Mouse (Mus musculus) cerebellum, adult 11-12 months (tissue): ENCODE data around the gene Cacna1c.
"Not testable (repeated sequence)": the region's sequence is repeated elsewhere in the genome, so short reads cannot be mapped to it uniquely, and the experiment has no call there.

Source experiments
- DNase-seq: peaks from one replicate; pipeline ENCODE4 v3.0.0; 2022

Gene Cacna1c

DNA sequence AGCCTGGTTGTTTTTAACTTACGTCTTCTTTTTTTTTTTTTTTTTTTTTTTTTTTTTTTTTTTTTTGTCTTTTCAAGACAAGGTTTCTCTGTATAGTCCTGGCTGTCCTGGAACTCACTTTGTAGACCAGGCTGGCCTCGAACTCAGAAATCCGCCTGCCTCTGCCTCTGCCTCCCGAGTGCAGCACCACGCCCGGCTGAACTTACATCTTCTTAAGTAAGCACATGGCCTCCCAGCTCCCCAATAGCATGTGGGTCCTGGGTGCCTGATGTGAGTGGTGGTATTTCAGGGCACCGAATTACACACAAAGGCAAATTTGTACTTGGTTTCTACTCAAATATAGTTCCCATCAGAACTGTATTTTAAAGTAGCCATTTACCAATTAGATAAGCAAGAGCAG is 9.8 kb upstream of the Cacna1c start:
- not testable (repeated sequence) for DNase-seq

DNA sequence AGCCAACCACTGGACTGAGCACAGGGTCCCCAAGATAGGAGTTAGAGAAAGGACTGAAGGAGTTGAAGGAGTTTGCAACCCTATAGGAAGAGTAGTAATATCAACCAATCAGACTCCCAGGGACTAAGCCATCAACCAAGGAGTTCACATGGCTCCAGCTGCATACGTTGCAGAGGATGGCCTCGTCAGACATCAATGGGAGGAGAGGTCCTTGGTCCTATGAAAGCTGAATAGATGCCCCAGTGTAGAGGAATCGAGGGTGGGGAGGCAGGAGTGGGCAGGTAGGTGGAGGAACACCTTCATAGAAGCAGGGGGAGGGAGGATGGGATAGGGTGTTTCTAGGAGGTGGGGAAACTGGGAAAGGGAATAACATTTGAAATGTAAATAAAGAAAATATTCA is 8.7 kb upstream of the Cacna1c start:
- no peak for DNase-seq

DNA sequence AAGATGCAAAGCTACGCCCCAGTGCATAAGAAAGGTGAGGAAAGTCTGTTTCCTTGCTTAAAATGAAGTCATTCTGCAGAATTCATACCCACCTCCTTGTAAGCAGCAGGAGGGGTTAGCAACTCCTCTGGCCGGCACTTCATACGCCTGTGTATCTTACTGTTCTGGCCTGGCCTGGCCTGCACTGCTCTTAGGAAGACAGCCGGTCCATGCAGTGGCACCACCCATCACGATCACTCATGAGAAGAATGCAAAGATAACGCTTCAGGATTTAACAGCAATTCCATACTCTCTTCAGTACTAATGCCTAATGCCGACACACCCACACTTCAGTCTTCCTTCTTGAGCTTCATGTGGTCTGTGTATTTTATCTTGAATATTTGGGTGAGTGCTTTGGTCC is 8.1 kb upstream of the Cacna1c start:
- DNase-seq, result no peak

DNA sequence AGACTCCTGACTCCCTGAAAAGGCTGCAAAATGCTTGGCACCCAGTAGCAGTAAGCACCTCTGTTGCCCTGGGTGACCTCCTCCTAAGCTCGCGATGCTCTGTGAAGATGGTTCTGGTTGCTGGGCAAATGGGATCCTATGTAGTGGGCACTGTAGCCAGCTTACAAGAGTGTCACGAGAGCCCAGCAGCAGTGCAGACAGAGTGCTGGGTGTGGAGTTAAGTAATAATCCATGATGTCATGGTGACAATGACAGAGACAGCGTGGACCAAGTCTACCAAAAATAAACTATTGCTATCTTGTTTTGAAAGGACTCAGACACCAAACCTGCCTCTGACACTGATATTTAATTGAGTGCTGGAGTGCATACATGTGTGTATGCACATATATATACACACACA is 5.4 kb upstream of the Cacna1c start:
- DNase-seq, result no peak

DNA sequence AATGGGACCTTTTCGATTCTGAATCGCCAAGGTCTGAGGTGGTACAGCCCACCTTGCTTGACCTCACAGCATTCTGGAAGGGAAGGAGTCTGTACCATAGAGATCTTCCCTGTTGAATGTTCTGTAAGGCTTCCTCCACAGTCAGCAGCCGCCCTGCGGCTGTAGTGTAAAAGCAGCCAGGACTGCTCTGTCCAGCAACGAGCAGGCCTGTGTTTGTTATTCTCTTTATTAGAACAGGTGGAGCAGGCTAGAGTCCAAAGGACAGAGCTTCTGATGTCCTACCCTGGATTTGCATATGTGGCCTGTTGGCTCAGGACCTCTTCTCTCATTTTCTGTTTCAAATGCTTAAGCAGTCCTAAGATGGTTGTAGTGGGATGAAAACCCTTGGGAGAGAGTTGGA is 4.1 kb upstream of the Cacna1c start:
- no peak for DNase-seq

DNA sequence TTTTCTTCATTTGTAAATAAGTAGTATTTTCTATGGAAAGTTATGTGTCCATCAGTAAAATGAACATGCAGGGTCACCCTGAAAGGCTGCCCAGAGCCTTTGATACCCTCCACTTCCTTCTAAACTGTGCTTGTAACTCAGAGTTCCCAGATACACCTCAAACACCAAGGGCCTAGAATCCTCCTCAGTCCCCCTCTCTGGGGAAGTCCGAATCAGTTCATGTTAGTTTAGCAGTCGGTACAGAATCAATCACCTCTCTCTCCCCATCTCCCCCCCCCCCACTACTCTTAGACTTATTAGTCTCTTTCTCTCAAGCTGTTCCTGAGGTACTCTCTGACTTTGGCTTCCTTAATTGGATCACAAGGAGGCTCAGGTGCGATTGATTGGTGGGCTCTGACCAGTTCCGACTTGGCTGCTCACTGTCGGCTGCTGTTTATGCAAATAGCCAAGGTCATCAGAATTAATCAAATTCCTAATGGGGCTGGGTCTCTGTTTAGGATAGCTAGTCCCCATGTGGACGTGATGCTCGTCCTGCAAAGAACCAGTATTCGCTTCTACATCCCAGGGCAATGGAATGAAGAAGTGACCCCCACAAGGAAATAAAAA is 3.2 kb upstream of the Cacna1c start:
- DNase-seq, result no peak

DNA sequence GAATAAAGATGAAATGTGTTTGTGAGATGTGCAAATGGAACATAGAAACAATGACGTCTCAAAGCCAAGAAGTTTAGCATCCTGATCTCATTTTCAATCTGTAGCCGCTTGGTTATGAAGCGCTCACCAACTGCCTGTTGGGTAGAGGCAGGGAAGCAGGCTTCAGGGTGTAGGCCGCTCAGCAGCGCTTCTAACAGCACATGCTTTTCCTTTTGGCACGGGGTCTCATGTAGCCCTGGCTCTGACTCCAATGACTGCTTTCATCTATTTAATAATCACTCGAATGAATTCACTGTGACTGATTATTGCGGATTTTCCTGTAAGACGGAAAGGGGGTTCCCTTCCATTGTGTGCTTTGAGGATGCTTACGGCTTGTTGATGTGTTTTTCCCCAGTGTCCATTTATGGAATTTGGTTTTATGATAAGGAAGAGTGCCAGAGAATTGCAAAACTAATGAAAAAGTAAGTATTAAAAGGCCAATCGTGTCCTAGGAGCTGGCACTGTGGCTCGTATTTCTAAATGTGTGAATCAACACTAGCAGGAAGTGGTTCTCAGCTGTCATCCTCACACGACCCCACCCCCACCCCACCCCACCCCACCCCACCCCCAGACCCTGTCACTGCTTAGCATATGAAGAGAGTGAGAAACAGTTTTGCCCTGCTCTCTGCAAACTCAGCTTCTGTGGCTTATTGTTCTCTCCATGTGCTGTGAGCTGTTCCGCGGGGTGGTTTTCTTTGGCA is 2.5 kb upstream of the Cacna1c start:
- DNase-seq, result no peak

DNA sequence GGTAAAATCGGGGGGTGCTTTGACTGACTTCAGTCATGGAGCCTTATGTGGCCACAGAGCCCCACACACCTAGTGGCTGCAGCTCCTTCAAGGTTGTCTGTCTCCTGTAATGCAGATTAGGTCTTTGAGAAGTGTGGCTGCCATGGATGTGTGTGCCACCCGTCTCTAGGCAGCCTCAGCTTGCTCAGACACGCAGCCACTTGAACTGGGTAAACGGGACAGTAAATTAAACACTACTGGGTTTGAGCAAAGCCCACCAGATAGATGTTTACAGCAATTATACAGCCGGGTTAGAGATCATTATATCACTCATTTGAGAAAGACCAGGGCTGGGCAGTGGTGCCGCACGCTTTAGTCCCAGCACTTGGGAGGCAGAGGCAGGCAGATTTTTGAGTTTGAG is 1.6 kb downstream of the Cacna1c start:
- DNase-seq, result no peak

DNA sequence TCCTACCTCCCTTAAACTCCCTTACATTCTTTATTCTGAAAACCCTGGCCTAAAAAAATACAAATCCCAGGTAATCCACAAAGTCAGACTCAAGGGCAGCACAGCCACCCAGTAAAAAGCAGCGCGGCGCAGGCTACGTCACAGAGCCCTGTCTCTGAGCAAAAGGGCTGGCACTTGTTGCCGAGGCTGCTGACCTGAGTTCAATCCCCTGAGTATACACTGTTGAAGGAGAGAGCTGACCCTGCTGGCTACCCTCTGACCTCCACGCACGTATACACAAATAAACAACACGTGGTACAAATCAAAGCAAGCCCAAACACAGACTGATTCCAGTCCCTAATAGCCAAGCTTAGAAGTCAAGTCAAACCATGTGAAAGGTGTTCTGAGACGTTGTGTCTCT is 2.1 kb downstream of the Cacna1c start:
- no peak for DNase-seq

DNA sequence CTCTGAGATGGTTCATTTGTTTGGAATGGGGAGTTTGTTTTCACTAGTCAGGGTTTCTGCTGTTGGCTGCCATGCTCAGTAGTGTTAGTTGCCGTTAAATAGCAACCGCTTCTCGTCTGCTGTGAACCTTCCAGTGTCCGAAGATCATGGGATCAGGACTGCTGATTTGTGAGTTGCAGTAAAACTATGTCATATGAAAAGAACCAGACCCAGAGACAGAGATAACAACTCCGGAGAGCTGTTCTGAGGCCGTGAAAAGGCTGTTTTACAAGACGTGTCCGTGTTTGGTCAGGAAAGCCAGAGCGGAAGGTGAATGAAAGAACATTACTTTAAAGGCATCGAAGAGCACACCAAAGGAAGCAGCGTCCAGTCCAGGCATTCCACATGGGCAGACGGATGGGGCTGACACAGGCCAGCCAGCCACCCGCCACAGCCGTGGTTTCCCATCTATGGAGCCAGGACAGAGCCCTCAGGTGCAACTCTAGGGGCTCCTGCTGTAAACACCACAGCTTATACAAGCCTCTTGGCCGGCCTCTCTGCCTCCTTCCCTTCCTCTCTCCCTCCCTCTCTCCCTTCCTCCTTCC is 2.6 kb downstream of the Cacna1c start:
- no peak for DNase-seq

DNA sequence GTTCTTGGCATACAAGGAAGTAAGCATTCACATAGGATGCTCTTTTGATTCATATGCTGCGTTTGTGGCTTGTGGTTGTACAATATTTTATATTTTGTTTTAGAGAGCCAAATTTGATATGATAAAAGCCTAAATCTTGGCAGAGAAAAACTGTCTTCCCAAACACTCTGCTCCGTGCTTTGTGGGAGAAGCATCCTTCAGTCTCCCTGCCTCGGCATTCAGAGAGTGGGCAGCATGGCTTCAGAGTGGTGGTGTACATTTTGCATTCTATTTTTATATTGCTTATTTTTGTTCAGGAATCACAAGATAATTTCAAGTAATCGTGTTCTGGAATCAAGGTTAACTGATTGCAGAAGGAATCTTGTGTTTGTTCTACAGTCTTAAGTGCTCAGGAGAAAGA is 4.7 kb downstream of the Cacna1c start:
- no peak for DNase-seq

DNA sequence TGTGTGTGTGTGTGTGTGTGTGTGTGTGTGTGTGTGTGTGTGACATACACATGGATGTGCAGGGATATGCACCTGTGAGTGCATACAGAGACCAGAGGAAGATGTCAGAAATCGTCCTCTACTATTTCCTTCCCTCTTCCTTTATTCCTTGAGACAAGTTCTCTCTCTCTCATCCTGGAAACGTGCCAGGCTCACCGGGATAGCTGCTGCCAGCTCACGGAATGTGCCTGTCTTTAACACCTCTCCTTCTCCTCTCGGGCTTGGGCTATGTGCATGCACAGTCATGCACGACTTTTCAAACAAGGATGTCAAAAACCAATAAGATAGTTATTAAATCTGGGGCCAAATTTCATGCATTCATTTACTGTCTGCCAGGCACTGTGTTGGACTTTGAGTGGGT is 8.6 kb downstream of the Cacna1c start:
- no peak for DNase-seq

DNA sequence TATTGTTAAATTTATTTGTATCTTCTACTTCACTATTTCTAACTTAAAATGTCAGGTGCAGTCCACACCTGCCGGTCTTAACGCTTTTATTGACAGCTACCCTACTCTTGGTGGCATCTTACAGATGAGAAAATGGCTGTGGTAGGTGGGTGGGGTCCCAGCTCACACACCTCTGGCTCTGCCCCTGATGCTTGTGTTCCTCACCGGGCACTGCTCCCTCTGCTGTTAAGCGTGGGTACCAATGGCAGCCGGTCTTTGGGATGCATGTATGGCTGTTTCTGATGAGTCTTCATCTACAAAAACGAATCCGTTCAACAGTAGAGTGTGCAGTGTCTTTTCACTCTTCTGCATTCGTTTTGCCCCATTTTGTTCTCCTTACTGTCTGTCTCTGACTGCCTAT is 9.6 kb downstream of the Cacna1c start:
- no peak for DNase-seq

DNA sequence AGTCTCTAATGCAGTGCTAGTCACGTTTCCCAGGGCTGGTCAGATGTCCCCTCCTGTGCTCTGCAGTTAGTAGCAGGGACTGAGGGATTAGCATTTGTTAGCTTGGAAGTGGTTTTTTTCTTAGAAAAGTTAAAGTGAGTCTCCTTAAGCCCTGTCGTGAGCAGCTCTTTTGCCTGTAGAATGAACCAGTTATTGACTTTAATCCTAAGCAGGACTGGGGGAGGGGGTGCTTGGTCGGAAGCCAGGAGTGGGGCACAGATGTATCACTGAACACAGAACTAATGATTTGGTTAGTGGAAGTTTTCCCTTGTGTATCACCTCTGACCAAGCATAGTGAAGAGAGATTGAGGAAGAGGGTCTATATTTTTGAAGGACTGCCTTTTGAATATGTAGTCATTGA is 12.4 kb downstream of the Cacna1c start:
- DNase-seq, result no peak

DNA sequence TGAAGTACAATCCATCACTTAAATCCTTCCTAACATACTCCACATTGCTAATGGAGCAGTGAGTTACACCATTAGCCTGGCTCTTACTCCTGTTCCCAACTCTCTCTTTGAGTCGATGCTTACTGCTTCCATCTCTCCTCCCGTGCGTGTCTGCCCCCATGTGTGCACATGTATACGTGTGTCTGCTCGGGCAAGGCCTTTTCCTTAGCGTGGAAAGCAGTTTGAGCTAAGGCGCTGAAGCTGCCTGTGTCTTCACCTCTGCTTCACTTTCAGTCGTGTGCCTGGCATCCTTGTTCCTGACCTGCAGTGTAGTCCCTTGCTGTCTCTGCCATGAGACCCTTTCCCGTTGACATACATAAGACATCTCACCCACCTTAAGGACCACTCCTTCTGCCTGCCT is 14.0 kb downstream of the Cacna1c start:
- DNase-seq, result no peak

DNA sequence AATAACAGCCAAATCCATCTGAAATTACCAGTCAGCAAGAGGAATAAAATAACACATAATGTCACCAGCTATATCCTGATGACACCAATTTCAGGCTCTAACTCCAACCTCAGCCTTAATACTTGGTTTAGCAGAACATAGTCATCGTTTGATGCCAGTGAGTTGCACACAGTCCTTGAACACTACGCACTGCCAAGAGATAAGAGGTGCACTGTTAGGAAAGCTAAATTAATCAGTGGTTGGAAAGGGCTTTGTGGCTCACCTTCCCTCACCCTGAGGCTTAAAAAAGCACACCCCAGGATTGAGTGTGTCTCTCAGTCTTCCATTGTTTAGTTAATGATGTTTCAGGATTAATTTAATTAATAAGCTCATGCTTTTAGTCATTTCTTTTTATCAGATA is 16.0 kb downstream of the Cacna1c start:
- no peak for DNase-seq

DNA sequence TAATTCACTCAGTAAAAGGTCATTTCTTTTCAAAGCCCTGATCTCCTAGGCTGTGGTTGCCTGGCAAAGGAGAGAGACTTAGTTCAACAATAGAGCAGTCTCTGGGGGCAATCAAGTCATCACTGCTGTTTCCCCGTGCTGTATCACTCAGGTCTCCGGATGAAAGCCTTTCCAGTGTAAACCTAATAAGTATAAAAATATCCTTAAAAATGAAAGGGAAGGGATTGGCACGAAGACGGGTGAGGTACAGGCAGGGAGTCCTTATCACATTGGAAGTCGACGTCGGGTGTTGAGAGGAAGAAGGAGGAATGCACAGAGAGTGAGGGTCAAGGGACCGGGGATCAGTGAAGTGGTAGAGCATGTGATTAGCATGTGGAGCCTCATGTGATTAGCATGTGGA is 19.1 kb downstream of the Cacna1c start:
- no peak for DNase-seq

DNA sequence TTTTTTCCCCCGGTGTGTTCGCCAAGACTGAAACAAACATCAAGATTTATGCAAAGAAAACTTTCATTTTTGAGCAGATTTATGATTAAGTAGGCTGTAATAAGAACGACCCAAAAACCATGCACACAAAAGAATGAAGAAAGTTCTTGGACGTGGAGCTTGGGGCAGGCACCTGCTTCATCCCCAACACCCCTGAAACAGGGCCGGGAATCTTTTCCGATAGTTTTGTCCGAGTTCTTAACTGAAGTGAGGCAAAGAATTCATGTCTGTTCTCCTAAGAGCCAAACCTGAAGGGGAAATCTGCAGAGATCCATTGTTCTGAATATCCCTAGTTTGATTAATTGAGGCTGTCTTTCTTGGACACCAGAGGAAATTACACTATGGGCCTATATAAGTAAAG is 20.1 kb downstream of the Cacna1c start:
- DNase-seq, result no peak

DNA sequence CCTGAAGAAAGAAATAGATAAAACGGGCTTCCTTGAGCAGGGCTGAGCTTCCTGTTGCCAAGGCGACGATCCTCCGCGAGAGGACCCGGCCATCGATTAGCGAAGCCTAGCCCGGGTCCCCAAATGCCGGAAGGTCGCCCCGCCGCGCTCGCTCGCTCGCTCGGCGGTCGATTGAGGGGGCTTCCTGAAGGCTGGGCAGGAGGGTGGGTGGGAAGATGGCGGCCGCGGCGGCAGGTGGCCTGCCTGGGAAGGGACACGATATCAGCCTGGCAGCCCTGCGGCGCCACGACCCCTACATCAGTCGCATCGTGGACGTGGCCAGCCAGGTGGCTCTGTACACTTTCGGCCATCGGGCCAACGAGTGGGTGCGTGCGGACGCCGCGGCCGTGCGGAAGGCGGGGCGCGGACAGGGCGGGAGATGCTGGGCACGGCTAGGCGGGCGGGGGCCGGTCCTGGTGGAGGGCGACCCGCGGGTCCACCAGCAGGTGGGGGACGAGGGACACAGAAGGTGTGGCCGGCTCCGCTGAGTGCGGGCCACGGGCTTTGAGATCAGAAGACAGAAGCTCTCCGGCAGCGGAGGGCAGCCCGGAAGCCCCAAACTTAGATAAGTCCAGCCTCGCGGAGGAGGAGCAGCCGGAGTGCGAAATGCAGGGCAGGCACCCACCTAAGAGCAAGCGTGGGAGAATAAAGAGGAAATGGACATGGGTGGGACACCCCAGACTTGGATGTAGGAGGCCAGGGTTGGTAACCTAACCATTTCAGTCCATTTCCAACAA is 21.0 kb downstream of the Cacna1c start, which contains the start of gene Dcp1b:
Gene Dcp1b (plus strand): TSS at position 176 of the 776 bp plus-strand sequence.
- peak; percentile 84 for DNase-seq

DNA sequence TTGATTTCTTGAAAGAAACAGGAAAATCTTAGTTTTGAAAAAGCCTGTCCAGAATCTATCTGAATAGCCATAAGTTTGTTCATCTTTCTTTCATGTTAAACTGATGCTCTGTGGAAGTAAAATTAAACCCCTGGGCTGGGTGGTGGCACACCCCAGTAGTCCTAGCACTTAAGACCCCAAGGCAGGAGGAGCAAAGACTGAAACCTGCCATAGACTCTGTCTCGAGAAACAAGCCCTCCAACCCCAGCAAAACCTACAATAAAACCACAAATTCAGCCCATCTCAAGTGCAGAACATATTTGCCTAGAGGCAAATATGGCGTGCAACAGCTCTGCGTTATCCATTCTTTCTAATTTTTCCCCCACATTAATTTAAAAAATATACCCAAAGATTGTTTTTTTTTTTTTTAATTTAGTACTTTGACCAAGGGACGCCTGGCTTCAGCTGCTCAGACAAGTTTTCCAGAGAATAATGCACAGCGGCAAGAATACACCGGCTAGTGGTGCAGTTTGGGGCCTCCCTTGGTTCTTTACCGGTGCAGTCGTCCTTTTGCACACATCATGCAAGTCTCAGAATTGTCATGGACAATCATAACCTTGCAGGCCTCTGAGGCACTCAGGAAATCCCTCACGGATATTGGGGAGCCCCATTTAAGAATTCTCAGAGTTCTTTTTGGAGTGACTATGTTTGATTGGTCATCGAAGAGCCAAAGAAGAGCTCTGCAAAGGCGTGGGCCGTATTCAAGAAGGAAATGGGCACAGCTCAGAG is 21.7 kb downstream of the Cacna1c start:
- DNase-seq, result no peak

DNA sequence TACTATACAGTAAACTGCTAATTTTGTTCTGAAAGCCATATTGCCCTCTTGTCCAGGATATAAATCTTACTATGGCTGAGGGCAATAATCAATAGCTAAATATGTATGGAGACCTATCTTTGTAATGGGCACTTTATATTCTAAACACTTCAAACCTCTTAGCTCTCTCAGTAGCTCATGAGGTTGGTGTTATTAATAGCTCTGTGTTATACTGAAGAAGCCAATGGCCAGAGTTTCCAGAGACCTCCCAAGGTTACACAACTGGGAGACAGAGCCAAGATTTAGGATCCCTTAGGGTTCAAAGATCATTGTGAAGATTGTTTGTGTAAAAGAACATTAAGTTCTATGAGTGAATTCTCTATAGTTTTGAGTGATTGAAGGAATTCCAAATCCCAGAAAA is 30.5 kb downstream of the Cacna1c start:
- DNase-seq, result no peak

DNA sequence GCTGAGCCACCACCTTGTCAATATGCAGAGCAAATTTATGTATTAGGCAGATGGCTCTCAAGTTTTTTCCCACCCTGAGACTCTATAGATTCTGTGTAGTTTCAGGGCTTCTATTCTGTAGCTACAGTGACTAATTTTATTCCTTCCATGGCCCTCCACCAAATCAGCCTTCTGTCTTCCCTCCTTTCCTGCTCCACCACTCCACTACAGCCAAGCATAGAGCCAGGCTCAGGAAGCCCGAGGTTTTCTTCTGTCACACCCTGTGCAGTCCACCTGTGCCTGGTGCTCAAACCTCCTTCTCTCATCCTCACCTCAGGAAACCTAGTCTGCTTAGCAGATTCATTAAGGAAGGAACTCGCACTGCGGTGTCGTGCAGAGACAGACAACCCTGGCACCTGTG is 51.1 kb downstream of the Cacna1c start:
- DNase-seq, result no peak

DNA sequence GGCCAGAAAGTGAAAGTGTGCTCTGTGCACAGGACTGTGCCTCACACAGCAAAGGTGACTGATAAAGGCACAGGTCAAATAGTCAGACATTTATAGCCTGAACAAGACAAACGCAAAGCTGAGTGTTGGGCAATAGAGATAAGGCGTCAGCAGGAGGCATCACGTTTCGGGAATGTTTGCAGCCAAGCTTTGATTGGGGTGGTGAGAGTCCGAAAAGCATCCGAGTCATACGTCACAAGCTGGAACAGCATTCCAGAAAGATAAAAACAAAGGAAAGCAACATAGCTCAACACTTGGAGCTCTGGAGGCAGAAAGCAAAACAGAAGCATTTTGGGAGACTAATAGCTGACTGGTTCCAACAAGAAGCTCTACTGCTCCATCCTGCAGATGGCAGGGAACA is 56.7 kb downstream of the Cacna1c start:
- DNase-seq, result no peak
